Mouse (Mus musculus): ENCODE data around the gene Eif2s2.
A peak's percentile ranks its signal among the peaks of the same experiment; 100 is the strongest.
"Not testable (repeated sequence)": the region's sequence is repeated elsewhere in the genome, so short reads cannot be mapped to it uniquely, and the experiment has no call there.

Eif2s2 gene

GRCm38 (mm10) chr2:154892201-154893044, at the start of gene Eif2s2:
TSS of gene Eif2s2 (minus strand) at chr2:154892935.
- DNase-seq (ENCODE audit: extremely low read depth, insufficient read length, low spot score): peak; percentile 95

- DNase-seq (ENCODE audit: extremely low read depth, insufficient read length, low spot score): no peak
Observed at GRCm38 (mm10) chr2:154941952-154942351, 49.2 kb upstream of the Eif2s2 start.

- no peak for DNase-seq (ENCODE audit: extremely low read depth, insufficient read length, low spot score)
Observed at GRCm38 (mm10) chr2:154937547-154938390, 45.0 kb upstream of the Eif2s2 start.

DNA sequence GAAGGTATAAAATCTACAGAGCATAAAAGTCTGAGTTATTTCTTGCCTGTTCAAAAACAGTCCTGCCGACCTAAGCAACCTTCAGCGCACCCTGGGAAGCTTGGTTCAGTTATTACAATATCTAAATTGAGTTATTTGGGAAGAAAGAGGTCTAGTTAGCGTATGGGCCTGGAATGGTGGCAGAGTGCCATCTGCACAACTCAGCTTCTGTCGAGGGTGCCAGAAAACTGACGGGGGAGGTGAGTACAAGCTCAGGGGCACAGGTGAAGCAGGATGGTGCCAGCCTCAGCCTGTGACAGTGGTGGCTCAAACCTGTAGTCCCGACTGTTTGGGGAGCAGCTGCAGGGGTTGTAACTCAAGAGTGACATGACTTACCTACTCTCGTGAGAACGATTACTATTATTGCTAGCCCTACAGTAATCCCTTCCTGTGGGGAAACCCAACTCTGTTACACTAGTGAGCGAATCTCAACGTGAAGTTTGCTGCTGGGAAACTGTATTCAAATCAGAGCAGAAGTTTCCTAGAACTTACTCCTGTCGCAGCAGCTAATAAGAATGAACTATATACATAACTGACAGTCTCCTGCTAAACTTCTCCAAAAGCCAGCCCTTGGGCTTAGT, 43.9 kb upstream of the Eif2s2 start:
- no peak for DNase-seq (ENCODE audit: extremely low read depth, insufficient read length, low spot score)

DNA sequence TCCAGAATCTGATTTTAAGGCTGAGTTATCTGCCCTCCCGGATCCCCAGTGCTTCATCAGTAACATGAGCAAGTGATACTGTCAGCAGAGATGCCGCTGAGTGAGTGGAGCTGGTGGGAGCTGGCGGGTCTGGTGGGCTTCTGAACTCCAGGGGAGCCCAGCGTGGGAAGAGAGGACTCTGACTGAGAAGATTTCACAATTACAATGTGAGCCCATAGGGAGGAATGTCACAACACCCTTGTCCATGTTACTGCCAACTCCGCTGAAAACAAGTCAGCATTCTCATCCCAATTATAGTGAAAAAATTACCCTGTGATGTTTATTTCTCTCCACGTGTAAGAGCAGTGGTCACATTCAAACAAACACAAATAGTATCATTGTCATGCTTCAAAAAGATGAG, 43.4 kb upstream of the Eif2s2 start:
- no peak for DNase-seq (ENCODE audit: extremely low read depth, insufficient read length, low spot score)

DNA sequence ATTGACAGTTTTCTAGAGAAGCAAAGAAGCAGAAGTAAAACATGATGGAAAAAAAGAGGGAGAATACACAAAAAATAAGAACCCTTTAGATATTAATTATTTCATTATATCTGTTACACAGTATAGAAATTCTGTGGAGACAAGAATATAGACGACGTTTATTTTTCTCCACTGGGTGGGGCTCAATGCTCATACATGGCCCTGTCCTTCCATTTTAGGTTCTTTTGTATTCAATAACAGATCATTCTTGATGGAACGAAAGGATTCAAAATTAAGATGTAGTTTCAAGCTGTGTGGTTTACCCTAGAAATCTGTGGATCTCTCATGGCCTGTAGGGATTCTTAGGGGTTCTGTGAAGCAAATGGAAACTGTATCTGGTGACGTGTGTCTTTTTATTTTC, 41.1 kb upstream of the Eif2s2 start:
- no peak for DNase-seq (ENCODE audit: extremely low read depth, insufficient read length, low spot score)

DNA sequence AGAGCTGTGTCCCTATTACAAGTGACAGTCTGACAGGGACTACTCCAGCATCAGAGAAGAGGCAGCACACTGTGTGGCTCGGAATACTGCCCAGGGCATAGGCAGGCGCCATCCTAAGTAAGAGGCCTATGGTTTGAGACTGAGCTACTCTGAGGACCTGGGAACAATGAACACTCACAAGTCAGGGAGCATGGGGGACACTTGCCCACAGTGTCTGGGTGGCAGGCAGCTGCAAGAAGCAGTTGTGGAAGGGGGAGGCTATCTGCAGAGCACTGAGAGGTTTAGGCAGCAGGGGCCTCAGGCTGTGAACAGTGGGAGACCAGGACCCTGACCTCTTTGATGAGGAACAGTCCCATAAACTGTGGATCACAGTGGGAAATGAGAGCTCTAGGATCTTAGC, 35.6 kb upstream of the Eif2s2 start:
- DNase-seq (ENCODE audit: extremely low read depth, insufficient read length, low spot score): no peak

- DNase-seq (ENCODE audit: extremely low read depth, insufficient read length, low spot score): no peak
Observed at GRCm38 (mm10) chr2:154926843-154927242, 34.1 kb upstream of the Eif2s2 start.

DNA sequence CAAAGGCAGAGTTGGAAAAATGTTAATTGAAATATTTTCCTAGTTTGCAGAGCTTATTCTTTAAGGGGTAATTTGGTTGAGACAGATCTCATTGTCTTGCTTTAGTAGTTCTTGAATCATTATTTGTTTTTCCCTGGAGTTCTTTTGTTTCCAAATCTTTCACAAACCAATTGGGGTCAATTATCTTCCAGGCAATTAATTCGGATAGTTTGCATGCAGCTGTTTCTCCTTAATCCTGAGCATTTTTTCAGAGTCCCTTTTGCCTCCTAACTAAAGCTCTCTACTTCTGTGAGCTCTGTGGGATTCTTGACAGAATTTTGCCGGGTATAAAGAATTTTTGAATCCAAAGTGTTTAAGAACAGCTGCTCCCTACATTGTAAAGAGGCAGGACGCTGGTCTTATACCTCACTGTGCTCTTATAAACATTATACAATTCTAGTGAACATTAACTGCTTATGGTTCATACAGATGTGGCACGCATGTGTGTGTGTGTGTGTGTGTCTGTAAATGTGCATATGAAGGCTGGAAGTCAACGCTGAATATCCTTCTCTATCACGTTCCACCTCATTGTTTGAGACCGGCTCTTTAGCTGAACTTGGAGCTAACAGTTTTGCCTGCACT, 32.8 kb upstream of the Eif2s2 start:
- no peak for DNase-seq (ENCODE audit: extremely low read depth, insufficient read length, low spot score)

- DNase-seq (ENCODE audit: extremely low read depth, insufficient read length, low spot score): not testable (repeated sequence)
Observed at GRCm38 (mm10) chr2:154922134-154922533, 29.4 kb upstream of the Eif2s2 start.

DNA sequence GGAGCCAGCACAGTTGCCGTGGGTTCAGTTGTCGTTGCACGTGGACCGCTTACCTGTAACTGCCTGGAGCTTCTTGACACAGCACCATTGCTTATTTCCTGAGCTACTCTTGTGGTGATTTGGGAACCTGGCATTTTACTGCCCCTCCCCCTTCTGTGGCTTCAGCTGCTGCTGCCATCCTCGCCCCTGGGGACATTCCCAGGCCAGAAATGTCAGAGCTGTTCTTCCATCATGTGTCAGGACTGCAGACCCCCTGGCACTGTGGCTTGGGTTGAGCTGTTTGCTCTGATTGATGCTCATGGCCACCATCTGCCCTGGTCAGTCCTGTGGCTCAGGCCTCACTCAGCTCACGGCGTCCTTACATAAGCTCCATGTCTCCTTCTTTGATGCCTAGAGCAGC, 28.2 kb upstream of the Eif2s2 start:
- no peak for DNase-seq (ENCODE audit: extremely low read depth, insufficient read length, low spot score)

DNA sequence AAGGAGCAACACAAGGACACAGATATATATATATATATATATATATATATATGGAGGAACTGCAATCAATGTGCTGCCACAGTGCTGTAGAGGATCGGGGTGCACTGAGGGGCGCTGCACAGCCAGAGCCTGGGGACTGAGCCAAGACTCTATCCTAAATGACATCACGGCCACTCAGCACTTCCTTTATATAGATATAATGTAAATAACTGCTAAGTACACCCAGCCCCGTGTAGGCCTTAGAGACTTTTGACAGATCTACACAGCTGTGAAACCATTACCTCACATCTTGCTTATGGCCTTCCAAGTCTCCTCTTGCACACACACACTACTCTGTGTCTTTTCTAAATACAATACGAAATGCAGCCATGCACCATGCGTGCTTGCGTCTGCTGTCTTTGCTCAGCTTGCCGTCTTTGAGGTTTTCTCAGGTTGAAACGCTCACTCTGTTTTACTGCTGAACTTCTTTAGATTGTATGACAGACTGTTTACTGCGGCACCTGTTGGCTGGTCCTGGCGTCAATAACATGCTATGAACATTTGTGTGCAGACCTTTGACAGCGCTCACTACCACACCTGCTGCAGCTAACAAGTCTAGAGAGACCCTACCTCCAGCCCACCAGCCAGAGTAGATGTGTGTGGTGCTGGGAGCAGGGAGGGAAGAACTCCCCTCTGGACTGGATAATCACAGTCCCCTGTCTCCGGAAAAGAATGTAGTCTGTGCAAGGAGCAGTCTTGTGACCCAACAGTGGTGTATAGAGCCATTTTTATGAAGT, 25.3 kb upstream of the Eif2s2 start:
- no peak for DNase-seq (ENCODE audit: extremely low read depth, insufficient read length, low spot score)

DNA sequence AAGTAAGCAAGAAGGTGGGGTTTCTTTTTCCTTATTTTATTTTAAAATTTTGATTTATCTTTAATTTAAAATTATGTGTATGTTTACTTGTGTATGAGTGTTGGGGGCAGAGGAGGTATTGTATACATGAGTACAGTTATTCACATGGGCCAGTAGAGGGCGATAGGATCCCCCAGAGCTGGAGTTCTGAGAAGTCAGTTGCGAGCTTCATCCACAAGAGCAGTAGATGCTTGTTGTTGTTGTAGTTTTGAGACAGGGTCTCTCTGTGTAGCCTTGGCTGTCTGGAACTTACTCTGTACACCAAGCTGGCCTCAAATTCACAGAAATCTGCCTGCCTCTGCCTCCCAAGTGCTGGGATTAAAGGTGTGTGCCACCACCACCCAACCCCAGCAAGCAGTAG, 23.8 kb upstream of the Eif2s2 start:
- no peak for DNase-seq (ENCODE audit: extremely low read depth, insufficient read length, low spot score)

- DNase-seq (ENCODE audit: extremely low read depth, insufficient read length, low spot score): no peak
Observed at GRCm38 (mm10) chr2:154915922-154916541, 23.3 kb upstream of the Eif2s2 start.

GRCm38 (mm10) chr2:154909789-154910188, 17.1 kb upstream of the Eif2s2 start:
- DNase-seq (ENCODE audit: extremely low read depth, insufficient read length, low spot score): no peak

DNA sequence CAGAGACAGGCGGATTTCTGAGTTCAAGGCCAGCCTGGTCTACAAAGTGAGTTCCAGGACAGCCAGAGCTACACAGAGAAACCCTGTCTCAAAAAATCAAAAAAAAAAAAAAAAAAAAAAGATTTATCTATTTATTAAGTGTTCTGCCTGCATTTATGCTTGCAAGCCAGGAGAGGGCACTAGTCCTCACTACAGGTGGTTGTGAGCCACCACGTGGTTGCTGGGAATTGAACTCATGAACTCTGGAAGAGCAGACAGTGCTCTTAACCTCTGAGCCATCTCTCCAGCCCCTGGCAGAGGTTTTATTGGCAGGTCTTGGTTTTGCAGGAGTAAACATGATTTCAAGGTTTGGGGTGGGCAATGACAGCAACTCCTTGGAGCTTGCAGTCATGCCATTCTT, 15.5 kb upstream of the Eif2s2 start:
- not testable (repeated sequence) for DNase-seq (ENCODE audit: extremely low read depth, insufficient read length, low spot score)

DNA sequence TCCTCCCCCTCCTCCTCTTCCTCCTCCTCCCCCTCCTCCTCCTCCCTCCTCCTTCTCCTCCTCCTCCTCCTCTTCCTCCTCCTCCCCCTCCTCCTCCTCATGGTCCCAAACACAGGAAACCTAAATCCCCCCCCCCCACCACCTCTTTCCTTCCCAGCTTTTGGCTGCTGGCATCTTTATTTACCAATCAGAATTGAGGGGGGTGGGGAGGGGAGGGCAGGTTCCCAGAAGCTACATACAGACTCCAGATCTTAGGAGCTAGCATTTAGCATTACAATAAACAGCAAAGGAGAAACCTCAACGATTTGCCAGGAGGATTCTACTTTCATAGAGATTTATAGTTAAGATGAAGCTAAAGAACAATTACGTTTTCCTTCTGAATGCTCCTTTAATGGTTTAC, 13.1 kb upstream of the Eif2s2 start:
- no peak for DNase-seq (ENCODE audit: extremely low read depth, insufficient read length, low spot score)

GRCm38 (mm10) chr2:154902111-154902510, 9.4 kb upstream of the Eif2s2 start:
- peak; percentile 19 for DNase-seq (ENCODE audit: extremely low read depth, insufficient read length, low spot score)

DNA sequence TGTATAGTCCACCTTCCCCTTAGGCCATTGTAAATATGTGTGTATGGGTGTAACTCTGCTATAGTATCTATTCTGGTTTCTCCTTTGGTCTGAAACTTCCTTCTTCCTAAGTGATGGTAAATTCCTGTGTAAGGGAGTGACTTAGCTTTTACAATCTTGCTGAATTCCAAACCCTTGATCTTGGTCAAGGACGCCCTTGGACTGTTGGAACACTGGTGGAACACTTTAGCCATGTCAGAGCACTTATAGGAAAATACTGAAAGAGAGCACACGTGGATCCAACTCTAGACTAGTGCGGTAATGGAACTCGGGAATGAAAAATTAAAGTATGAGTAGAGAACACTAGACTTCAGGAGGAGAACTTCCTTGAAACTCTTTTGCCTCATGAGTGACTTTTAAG, 6.7 kb upstream of the Eif2s2 start:
- not testable (repeated sequence) for DNase-seq (ENCODE audit: extremely low read depth, insufficient read length, low spot score)

DNA sequence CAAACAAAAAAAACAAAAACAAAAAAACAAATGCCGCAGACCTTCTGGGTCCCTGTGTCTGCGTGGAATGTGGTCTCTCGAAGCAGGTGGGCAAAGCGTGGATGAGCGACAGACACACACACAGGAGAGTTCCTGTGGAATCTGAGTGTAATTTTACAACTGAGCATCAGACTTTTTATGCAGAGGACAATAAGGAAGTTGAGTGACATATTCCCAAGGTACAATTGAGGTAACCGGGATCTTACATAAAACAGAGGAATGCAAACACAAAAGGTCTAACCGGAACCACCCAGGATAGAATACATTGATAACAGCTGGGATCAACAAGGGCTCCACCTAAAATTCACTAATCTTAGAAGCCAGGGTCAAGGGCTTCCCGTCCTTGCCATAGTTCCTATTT, 6.3 kb upstream of the Eif2s2 start:
- DNase-seq (ENCODE audit: extremely low read depth, insufficient read length, low spot score): not testable (repeated sequence)

Measured in 3134 (cell line).